Mouse (Mus musculus) midbrain, embryonic 12.5 days (tissue): ENCODE results near the gene Ly6f. TPM values are rescaled to one million over a fixed set of nuclear protein-coding genes. Genes with fewer than 3 reads are reported as not detected.

Experiments
- ATAC-seq: fragments of 200-750 bp; cut with Nextera tagmentation; 2 replicates; pipeline ENCODE4 v1.8.0; 2017; ENCODE audit warnings: low read depth, moderate TSS enrichment, moderate library complexity; ENCODE audit not compliant: low FRiP score
- H3K27ac ChIP-seq: fragments of 300-500 bp; sonication (generic); replicated peaks from 2 replicates; pipeline ENCODE4 v1.5.1; 2016; ENCODE audit warnings: mild to moderate bottlenecking
- H3K27me3 ChIP-seq: fragments of 300-500 bp; sonication (generic); 2 replicates; pipeline ENCODE4 v1.6.1; 2016; ENCODE audit warnings: mild to moderate bottlenecking
- H3K36me3 ChIP-seq: fragments of 300-500 bp; sonication (generic); 2 replicates; pipeline ENCODE4 v1.6.1; 2016
- H3K4me1 ChIP-seq: fragments of 300-500 bp; sonication (generic); 2 replicates; pipeline ENCODE4 v1.6.1; 2016
- H3K4me2 ChIP-seq: fragments of 300-500 bp; sonication (generic); replicated peaks from 2 replicates; pipeline ENCODE4 v1.6.1; 2016; ENCODE audit warnings: mild to moderate bottlenecking, moderate library complexity
- H3K4me3 ChIP-seq: fragments of 300-500 bp; sonication (generic); 2 replicates; pipeline ENCODE4 v1.5.1; 2016; ENCODE audit warnings: mild to moderate bottlenecking
- H3K9ac ChIP-seq: fragments of 300-500 bp; sonication (generic); replicated peaks from 2 replicates; pipeline ENCODE4 v1.6.1; 2016; ENCODE audit warnings: mild to moderate bottlenecking, moderate library complexity
- H3K9me3 ChIP-seq: fragments of 300-500 bp; sonication (generic); 2 replicates; pipeline ENCODE4 v1.6.1; 2016; ENCODE audit warnings: mild to moderate bottlenecking
- WGBS: fragments of 180-500 bp; shearing (Covaris S2); methylation state at CpG from one replicate; pipeline ENCODE4 v1.1.7; 2016; 5-methylcytosine and 5-hydroxymethylcytosine counted together
- polyA plus RNA-seq: library from polyadenylated mRNA; unstranded; fragments of >200 nt; fragmentation: Nextera tagmentation; extraction: Ambion mirVana; gene quantifications from 2 replicates; pipeline ENCODE4 v1.2.1, GENCODE M21; 2016

Ly6f gene
- not detected in 2 replicates for polyA plus RNA-seq

DNA sequence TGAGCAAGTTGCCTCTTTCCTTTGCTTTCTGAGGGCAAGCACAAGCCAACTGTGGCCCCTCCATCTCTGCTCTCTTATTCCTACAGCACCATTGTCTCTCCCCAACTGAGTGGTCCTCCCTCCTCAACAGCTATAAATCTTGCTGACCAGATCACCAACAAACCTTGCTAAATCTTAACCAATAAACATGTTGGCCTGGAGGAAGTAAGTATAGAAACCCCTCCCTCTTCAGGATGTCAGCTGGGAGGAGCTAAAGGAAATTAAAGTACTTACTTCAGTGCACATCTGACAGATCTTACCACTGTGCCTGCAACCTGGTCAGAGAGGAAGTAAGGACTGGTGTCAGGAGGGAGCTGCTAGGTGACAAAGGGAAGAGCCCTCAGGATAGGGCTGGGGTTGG is at the start of gene Ly6f:
Gene Ly6f, plus strand, starts transcription at position 301 of the 400 bp plus-strand sequence.
- Histone ChIP-seq H3K4me3 (no peak within 1 kb of the TSS), H3K36me3 (no peaks in the 10 kb centered on the region), H3K4me1 (no peaks in the 10 kb centered on the region), H3K27me3 (no peaks in the 10 kb centered on the region), H3K27ac (no peak within 1 kb of the TSS), H3K9ac (no peak within 1 kb of the TSS), H3K9me3 (0 out of 2 replicates have a peak, but pooled peaks cover 6% of the 10 kb centered on the region), H3K4me2 (no peak within 1 kb of the TSS)
- ATAC-seq: no peak

DNA sequence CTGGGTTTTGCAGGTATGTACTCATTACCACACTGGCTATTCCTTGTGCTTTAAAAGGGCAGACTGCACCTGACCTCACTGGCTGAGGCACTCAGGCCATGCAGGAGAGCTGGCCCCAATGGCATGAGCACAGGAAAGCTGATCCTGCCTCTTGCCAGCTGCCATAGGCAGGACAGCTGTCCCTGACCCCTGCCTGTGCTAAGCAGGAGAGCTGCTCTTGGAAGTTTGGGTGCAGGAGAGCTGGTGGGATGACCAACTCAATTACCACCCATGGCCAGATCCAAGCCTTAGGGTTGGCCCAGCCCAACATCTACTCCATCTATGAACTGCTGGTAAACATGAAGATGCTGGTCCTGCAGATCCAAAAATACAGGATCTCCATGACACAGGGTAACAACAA is 46.3 kb upstream of the Ly6f start:
- ATAC-seq: no peak
- Histone ChIP-seq H3K4me1 (no peaks in the 10 kb centered on the region), H3K36me3 (no peaks in the 10 kb centered on the region), H3K4me3 (no peak overlapping the region), H3K9me3 (no peaks in the 10 kb centered on the region), H3K9ac (no peak overlapping the region), H3K4me2 (no peak overlapping the region), H3K27ac (no peak overlapping the region), H3K27me3 (no peaks in the 10 kb centered on the region)

DNA sequence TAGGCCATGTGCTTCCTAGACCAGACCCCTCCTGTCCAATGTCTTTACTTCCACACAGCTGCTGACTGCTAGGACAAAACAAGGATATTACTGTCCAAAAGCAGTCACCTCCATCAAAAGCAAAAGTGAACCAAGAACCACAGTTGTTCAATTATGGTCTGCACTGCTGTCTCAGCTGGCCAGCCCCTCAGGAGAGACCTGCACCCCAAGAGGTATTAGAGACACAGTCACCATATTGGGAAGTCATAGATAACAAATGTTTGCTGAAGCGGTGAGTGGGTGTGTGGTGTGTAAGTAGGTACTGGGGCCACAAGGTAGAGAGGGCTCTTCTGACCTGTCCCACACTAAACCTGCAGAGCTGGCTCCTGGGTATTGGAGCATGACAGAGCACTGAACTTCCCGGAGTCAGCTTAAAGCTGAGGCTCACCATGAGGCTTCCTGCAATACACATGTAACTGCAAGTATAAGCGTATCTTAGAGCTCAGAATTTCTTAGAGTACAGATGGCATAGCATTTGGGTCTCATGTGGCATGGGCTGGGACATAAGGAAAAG is 30.4 kb upstream of the Ly6f start:
- Histone ChIP-seq H3K4me3 (no peak overlapping the region), H3K9ac (no peak overlapping the region), H3K36me3 (no peaks in the 10 kb centered on the region), H3K4me2 (no peak overlapping the region), H3K9me3 (no peaks in the 10 kb centered on the region), H3K27ac (no peak overlapping the region), H3K27me3 (no peaks in the 10 kb centered on the region), H3K4me1 (no peaks in the 10 kb centered on the region)
- 80% methylated on average over 3 of the region's 3 CpGs for WGBS
- ATAC-seq: no peak

GRCm38 (mm10) chr15:75240558-75240957 is 27.7 kb upstream of the Ly6f start:
- WGBS: 85% methylated on average over 2 of the region's 2 CpGs
- no peak overlapping the region for H3K4me2 ChIP-seq

GRCm38 (mm10) chr15:75242756-75243640 is 25.2 kb upstream of the Ly6f start:
- ATAC-seq: no peak
- Histone ChIP-seq H3K27me3 (no peaks in the 10 kb centered on the region), H3K9ac (no peak overlapping the region), H3K4me1 (no peaks in the 10 kb centered on the region), H3K4me2 (no peak overlapping the region), H3K36me3 (no peaks in the 10 kb centered on the region), H3K9me3 (no peaks in the 10 kb centered on the region), H3K4me3 (no peak overlapping the region), H3K27ac (no peak overlapping the region)
- WGBS: 77% methylated on average over 3 of the region's 3 CpGs

More at GRCm38 (mm10) chr15:75240558-75240957, 27.7 kb upstream of the Ly6f start:
- no peak overlapping the region for H3K9ac ChIP-seq
- no peak overlapping the region for H3K27ac ChIP-seq
- H3K36me3 ChIP-seq: no peaks in the 10 kb centered on the region
- no peaks in the 10 kb centered on the region for H3K27me3 ChIP-seq
- no peaks in the 10 kb centered on the region for H3K4me1 ChIP-seq
- no peak overlapping the region for H3K4me3 ChIP-seq
- H3K9me3 ChIP-seq: no peaks in the 10 kb centered on the region
- no peak for ATAC-seq

GRCm38 (mm10) chr15:75254671-75255070 is 13.6 kb upstream of the Ly6f start:
- Histone ChIP-seq H3K4me1 (no peaks in the 10 kb centered on the region), H3K9ac (no peak overlapping the region), H3K27me3 (no peaks in the 10 kb centered on the region), H3K9me3 (no peaks in the 10 kb centered on the region), H3K4me3 (no peak overlapping the region), H3K27ac (no peak overlapping the region), H3K4me2 (no peak overlapping the region), H3K36me3 (no peaks in the 10 kb centered on the region)
- 82% methylated on average over 3 of the region's 3 CpGs for WGBS
- no peak for ATAC-seq

GRCm38 (mm10) chr15:75265863-75266262 is 2.4 kb upstream of the Ly6f start:
- Histone ChIP-seq H3K27me3 (no peaks in the 10 kb centered on the region), H3K4me3 (no peak overlapping the region), H3K4me1 (no peaks in the 10 kb centered on the region), H3K36me3 (no peaks in the 10 kb centered on the region), H3K27ac (no peak overlapping the region), H3K4me2 (no peak overlapping the region), H3K9ac (no peak overlapping the region), H3K9me3 (0 out of 2 replicates have a peak, but pooled peaks cover 6% of the 10 kb centered on the region)
- no peak for ATAC-seq

DNA sequence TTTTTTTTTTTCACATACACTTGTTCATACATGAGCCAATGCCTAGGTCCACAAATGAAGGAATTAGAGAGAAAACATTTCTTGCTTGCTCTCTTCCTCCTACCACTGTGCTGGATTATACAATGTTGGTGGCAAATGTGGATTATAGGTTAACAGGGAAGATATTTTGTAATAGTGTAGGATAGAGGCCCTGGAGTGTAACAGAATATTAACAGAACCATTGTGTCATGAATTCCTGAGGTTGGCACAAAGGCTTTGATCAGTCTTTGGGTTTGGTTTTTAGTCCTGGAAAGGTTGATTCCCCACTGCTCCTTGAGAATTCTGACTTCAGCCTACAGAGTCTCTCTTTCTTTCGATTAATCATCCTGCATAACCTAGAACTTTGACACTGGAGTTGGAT is 1.6 kb upstream of the Ly6f start:
- Histone ChIP-seq H3K27ac (no peak overlapping the region), H3K27me3 (no peaks in the 10 kb centered on the region), H3K9me3 (0 out of 2 replicates have a peak, but pooled peaks cover 6% of the 10 kb centered on the region), H3K9ac (no peak overlapping the region), H3K4me2 (no peak overlapping the region), H3K4me3 (no peak overlapping the region), H3K36me3 (no peaks in the 10 kb centered on the region), H3K4me1 (no peaks in the 10 kb centered on the region)
- 71% methylated on average over 1 of the region's 1 CpGs for WGBS
- ATAC-seq: no peak

DNA sequence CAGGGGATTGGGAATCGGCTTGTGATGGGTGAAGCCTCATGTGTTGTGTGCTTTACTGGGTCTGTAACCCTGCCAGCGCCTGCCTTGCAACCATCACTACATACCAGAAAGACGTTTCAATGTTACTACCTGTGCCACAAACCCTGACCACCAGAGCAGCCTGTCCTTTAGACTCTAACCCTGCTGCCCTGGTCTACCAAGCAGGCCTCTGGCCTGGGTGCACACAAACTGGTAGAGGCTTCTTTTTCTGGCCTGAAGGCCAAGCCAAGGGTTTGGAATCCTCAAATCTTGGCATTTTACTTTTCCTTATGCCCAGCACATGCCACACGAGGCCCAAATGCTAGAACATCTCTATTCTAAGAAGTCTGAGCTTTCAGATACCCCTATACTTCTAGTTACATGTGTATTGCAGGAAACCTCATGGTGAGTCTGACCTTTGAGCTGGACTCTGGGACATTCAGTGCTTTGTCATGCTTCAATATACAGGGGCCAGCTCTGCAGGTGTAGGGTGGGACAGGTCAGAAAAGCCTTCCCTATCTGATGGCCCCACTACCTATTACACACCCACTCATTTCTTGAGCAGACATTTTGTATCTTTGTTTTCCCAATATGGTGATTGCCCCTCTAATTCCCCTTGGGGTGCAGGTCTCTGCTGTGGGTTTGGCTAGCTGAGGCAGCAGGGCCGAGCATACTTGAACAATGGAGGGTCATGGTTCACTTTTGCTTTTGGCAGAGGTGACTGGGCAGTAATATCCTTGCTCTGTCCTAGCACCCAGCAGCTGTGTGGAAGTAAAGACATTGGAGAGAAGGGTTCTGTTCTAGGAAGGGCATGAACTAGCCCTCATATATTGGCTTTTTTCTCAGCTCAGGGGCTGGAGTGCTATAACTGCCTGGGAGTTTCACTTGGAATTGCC is 952 bp downstream of the Ly6f start:
- Histone ChIP-seq H3K27ac (no peak overlapping the region), H3K4me2 (no peak overlapping the region), H3K9ac (no peak overlapping the region), H3K36me3 (no peaks in the 10 kb centered on the region), H3K4me3 (no peak overlapping the region), H3K4me1 (no peaks in the 10 kb centered on the region), H3K27me3 (no peaks in the 10 kb centered on the region), H3K9me3 (0 out of 2 replicates have a peak, but pooled peaks cover 6% of the 10 kb centered on the region)
- 76% methylated on average over 5 of the region's 5 CpGs for WGBS
- no peak for ATAC-seq

DNA sequence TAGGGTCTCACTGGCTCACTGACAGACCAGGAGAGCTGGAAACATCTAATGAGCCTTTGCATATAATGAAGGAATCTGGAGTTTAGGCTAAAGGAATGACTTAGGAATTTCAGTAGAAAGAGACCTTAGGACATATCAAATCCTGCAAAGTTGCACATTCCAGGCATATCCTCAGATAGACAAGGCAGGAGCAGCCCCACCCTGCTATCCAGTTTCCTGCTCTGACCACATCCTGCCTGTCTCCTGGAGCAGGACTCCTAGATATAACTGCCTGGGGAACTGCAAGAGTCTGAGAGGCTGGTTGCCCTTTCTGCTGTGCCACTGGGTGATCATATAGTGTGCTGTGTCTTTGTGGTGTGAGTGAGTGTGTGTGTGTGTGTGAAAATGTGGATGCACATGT is 1.9 kb downstream of the Ly6f start:
- ATAC-seq: no peak
- Histone ChIP-seq H3K9me3 (0 out of 2 replicates have a peak, but pooled peaks cover under 1% of the 10 kb centered on the region), H3K36me3 (no peaks in the 10 kb centered on the region)

DNA sequence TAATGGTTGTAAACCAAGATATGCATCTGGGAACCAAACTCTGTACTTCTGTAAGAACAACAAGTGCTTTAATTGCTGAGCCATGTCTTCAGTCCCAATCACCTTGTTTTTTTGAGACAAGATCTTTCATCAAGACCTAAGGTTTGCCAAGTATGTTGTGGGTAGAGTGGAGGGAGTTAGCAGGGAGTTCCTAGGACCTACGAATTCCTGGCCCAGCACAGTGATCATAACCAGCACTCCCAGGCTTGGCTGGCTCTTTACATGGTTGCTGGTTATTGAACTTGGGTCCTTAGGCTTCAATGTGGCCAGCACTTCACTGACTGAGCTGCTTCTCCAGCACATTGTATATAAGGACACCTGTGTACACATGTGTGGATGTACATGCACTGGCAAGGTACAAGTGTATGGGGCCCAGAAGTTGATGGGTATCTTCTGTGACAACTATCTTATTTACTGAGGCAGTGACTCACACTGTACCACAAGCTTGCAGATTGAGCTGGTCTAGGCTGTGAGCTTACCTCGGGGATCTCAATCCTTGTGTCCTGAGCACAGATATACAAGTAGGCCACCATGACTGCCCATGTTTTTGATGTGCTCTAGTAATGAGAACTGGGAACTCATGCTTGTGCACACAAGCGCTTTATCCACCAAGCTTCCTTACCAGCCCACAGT is 2.6 kb downstream of the Ly6f start:
- no peaks in the 10 kb centered on the region for H3K27me3 ChIP-seq

More for the DNA sequence above, 1.9 kb downstream of the Ly6f start:
- no peak overlapping the region for H3K27ac ChIP-seq
- no peaks in the 10 kb centered on the region for H3K27me3 ChIP-seq
- no peak overlapping the region for H3K9ac ChIP-seq
- no peak overlapping the region for H3K4me3 ChIP-seq
- no peak overlapping the region for H3K4me2 ChIP-seq
- H3K4me1 ChIP-seq: no peaks in the 10 kb centered on the region

More for the DNA sequence above, 2.6 kb downstream of the Ly6f start:
- WGBS: 83% methylated on average over 3 of the region's 3 CpGs
- Histone ChIP-seq H3K4me2 (no peak overlapping the region), H3K4me3 (no peak overlapping the region), H3K4me1 (no peaks in the 10 kb centered on the region), H3K9ac (no peak overlapping the region), H3K27ac (no peak overlapping the region), H3K9me3 (no peaks in the 10 kb centered on the region), H3K36me3 (no peaks in the 10 kb centered on the region)
- ATAC-seq: no peak
